Mouse (Mus musculus) A20 (cell line): ENCODE measurements around the gene Tfap2c.

ENCODE experiments used
- DNase-seq: peaks from one replicate; pipeline ENCODE4 v3.0.0-alpha.2; 2011; ENCODE audit warnings: low read depth, low spot score

The Tfap2c gene

GRCm38 (mm10) chr2:172551081-172551720 lies 1.8 kb downstream of the Tfap2c start:
- DNase-seq: no peak

GRCm38 (mm10) chr2:172551872-172552271 lies 2.5 kb downstream of the Tfap2c start:
- no peak for DNase-seq

GRCm38 (mm10) chr2:172552666-172553065 lies 3.3 kb downstream of the Tfap2c start:
- no peak for DNase-seq

GRCm38 (mm10) chr2:172554211-172554610 lies 4.8 kb downstream of the Tfap2c start:
- DNase-seq: no peak

GRCm38 (mm10) chr2:172558674-172559468 lies 9.5 kb downstream of the Tfap2c start:
- no peak for DNase-seq

GRCm38 (mm10) chr2:172561016-172561415 lies 11.6 kb downstream of the Tfap2c start:
- no peak for DNase-seq

GRCm38 (mm10) chr2:172567835-172568234 lies 18.4 kb downstream of the Tfap2c start:
- DNase-seq: no peak

GRCm38 (mm10) chr2:172568466-172568865 lies 19.1 kb downstream of the Tfap2c start:
- DNase-seq: no peak

- DNase-seq: no peak
These were observed 27.9 kb downstream of the Tfap2c start for GRCm38 (mm10) chr2:172577196-172577766.

GRCm38 (mm10) chr2:172579221-172579620 lies 29.8 kb downstream of the Tfap2c start:
- DNase-seq: no peak

- DNase-seq: no peak
These were observed 31.3 kb downstream of the Tfap2c start for GRCm38 (mm10) chr2:172580536-172581265.

- no peak for DNase-seq
These were observed 33.9 kb downstream of the Tfap2c start for GRCm38 (mm10) chr2:172583312-172583711.

GRCm38 (mm10) chr2:172585329-172585728 lies 35.9 kb downstream of the Tfap2c start:
- DNase-seq: no peak

GRCm38 (mm10) chr2:172589048-172589447 lies 39.7 kb downstream of the Tfap2c start:
- no peak for DNase-seq

- DNase-seq: no peak
These were observed 41.4 kb downstream of the Tfap2c start for GRCm38 (mm10) chr2:172590839-172591238.

GRCm38 (mm10) chr2:172594326-172594725 lies 44.9 kb downstream of the Tfap2c start:
- no peak for DNase-seq

- no peak for DNase-seq
These were observed 47.7 kb downstream of the Tfap2c start for GRCm38 (mm10) chr2:172597056-172597455.

GRCm38 (mm10) chr2:172597881-172598280 lies 48.5 kb downstream of the Tfap2c start:
- DNase-seq: no peak

- no peak for DNase-seq
These were observed 55.2 kb downstream of the Tfap2c start for GRCm38 (mm10) chr2:172604625-172605024.

GRCm38 (mm10) chr2:172605642-172606041 lies 56.2 kb downstream of the Tfap2c start:
- no peak for DNase-seq

GRCm38 (mm10) chr2:172607710-172608109 lies 58.3 kb downstream of the Tfap2c start:
- DNase-seq: peak; percentile 16
